Mouse (Mus musculus) liver, adult 2 months (tissue): ENCODE data around the gene Spty2d1. TPM values are rescaled to one million over a fixed set of nuclear protein-coding genes. Genes with fewer than 3 reads are reported as not detected.

Experiments used
- DNase-seq: peaks from one replicate; pipeline ENCODE4 v3.0.0-alpha.2; 2011; ENCODE audit warnings: low read depth, low spot score; ENCODE audit errors: extremely low read depth
- H3K27ac ChIP-seq: fragments of 200-500 bp; replicated peaks from 2 replicates; pipeline ENCODE4 v1.5.1; 2012; ENCODE audit warnings: low read depth, mild to moderate bottlenecking, control low read depth, inconsistent platforms, low read length; ENCODE audit not compliant: insufficient read depth
- H3K27me3 ChIP-seq: fragments of 200-500 bp; 2 replicates; pipeline ENCODE4 v1.6.1; 2012; ENCODE audit warnings: mild to moderate bottlenecking, moderate library complexity, low read length, inconsistent platforms; ENCODE audit not compliant: control insufficient read depth, insufficient read depth
- H3K36me3 ChIP-seq: fragments of 200-500 bp; 2 replicates; pipeline ENCODE4 v1.6.1; 2012; ENCODE audit warnings: low read length, inconsistent platforms; ENCODE audit not compliant: control insufficient read depth, insufficient read depth
- H3K4me1 ChIP-seq: fragments of 200-500 bp; 2 replicates; pipeline ENCODE4 v1.6.1; 2011; ENCODE audit warnings: low read length; ENCODE audit not compliant: control insufficient read depth, insufficient read depth
- H3K4me3 ChIP-seq: fragments of 200-500 bp; 2 replicates; pipeline ENCODE4 v1.5.1; 2011; ENCODE audit warnings: low read depth, mild to moderate bottlenecking, control low read depth, low read length, moderate library complexity; ENCODE audit not compliant: insufficient read depth
- H3K79me2 ChIP-seq: fragments of 200-500 bp; 2 replicates; pipeline ENCODE4 v1.6.1; 2012; ENCODE audit warnings: inconsistent platforms, mild to moderate bottlenecking, low read length, moderate library complexity; ENCODE audit not compliant: control insufficient read depth, insufficient read depth
- H3K9ac ChIP-seq: fragments of 200-500 bp; 2 replicates; pipeline ENCODE4 v1.6.1; 2012; ENCODE audit warnings: low read depth, mild to moderate bottlenecking, control low read depth, inconsistent platforms, low read length
- CTCF ChIP-seq: fragments of 200-500 bp; IDR thresholded peaks from 2 replicates; pipeline ENCODE4 v1.5.1; 2011; ENCODE audit warnings: low read depth, low read length, control low read depth
- POLR2A ChIP-seq: fragments of 200-500 bp; IDR thresholded peaks from 2 replicates; pipeline ENCODE4 v1.6.1; 2011; ENCODE audit warnings: low read length, control low read depth; ENCODE audit not compliant: insufficient read depth; ENCODE audit errors: extremely low read depth
- WGBS: fragments of 180-500 bp; shearing (Covaris S2); methylation state at CpG from one replicate; pipeline ENCODE4 v1.1.7; 2018; 5-methylcytosine and 5-hydroxymethylcytosine counted together
- polyA plus RNA-seq: library from polyadenylated mRNA; depleted of rRNA; stranded (reverse); fragments of >200 nt; gene quantifications from 2 replicates; pipeline ENCODE4 v1.2.3, GENCODE M21; 2012
- total RNA-seq: library from RNA; depleted of rRNA; stranded (reverse); fragments of >200 nt; gene quantifications from 2 replicates; pipeline ENCODE4 v1.2.3, GENCODE M21; 2014

Spty2d1 gene
- total and polyA plus RNA-seq, 2 experiments, result 3.2 to 7.5 TPM

- no peak for DNase-seq
- no peak overlapping the region for H3K27ac ChIP-seq
- no peaks in the 10 kb centered on the region for H3K27me3 ChIP-seq
- no peak overlapping the region for H3K9ac ChIP-seq
- 82% methylated on average over 7 of the region's 7 CpGs for WGBS
- TF ChIP-seq CTCF (no peak), POLR2A (no peak)
- no peak overlapping the region for H3K4me3 ChIP-seq
- no peaks in the 10 kb centered on the region for H3K36me3 ChIP-seq
- peaks cover 6% of the 10 kb centered on the region; the same call in 1 of the 2 replicates for H3K4me1 ChIP-seq
- H3K79me2 ChIP-seq, result no peaks in the 10 kb centered on the region
Observed at GRCm38 (mm10) chr7:47017146-47017545, 8.9 kb upstream of the Spty2d1 start.

- no peaks in the 10 kb centered on the region for H3K36me3 ChIP-seq
- H3K79me2 ChIP-seq, result no peaks in the 10 kb centered on the region
- no peak overlapping the region for H3K27ac ChIP-seq
- H3K27me3 ChIP-seq, result no peaks in the 10 kb centered on the region
- no peak overlapping the region for H3K9ac ChIP-seq
- no peak for DNase-seq
- no peak overlapping the region for H3K4me3 ChIP-seq
- 82% methylated on average over 3 of the region's 3 CpGs for WGBS
- TF ChIP-seq POLR2A (no peak), CTCF (no peak)
- H3K4me1 ChIP-seq, result peaks cover 6% of the 10 kb centered on the region; the same call in 1 of the 2 replicates
Observed at GRCm38 (mm10) chr7:47016602-47017001, 8.4 kb upstream of the Spty2d1 start.

- peak; percentile 51 for DNase-seq
- Histone ChIP-seq H3K79me2 (no peaks in the 10 kb centered on the region), H3K36me3 (no peaks in the 10 kb centered on the region), H3K4me3 (no peak overlapping the region), H3K27me3 (no peaks in the 10 kb centered on the region), H3K4me1 (peaks cover 6% of the 10 kb centered on the region; the same call in 1 of the 2 replicates), H3K27ac (no peak overlapping the region), H3K9ac (peak overlapping the region; percentile 19; the same call in 1 of the 2 replicates)
- TF ChIP-seq CTCF (peak; percentile 68), POLR2A (no peak)
- 7% methylated on average over 6 of the region's 6 CpGs for WGBS
Observed at GRCm38 (mm10) chr7:47015390-47016065, 7.3 kb upstream of the Spty2d1 start.

- 66% methylated on average over 10 of the region's 11 CpGs for WGBS
- TF ChIP-seq CTCF (no peak), POLR2A (no peak)
- Histone ChIP-seq H3K9ac (no peak overlapping the region), H3K79me2 (no peaks in the 10 kb centered on the region), H3K36me3 (no peaks in the 10 kb centered on the region), H3K27me3 (no peaks in the 10 kb centered on the region), H3K4me3 (no peak overlapping the region), H3K4me1 (peaks cover 6% of the 10 kb centered on the region; the same call in 1 of the 2 replicates), H3K27ac (no peak overlapping the region)
- DNase-seq, result peak; percentile 48
Observed at GRCm38 (mm10) chr7:47014564-47015389, 6.6 kb upstream of the Spty2d1 start.

GRCm38 (mm10) chr7:47013131-47013767 is 5.0 kb upstream of the Spty2d1 start:
- 53% methylated on average over 9 of the region's 9 CpGs for WGBS
- Histone ChIP-seq H3K27ac (no peak overlapping the region), H3K27me3 (no peaks in the 10 kb centered on the region), H3K4me1 (peaks cover 9% of the 10 kb centered on the region; the same call in 1 of the 2 replicates), H3K79me2 (no peaks in the 10 kb centered on the region), H3K9ac (no peak overlapping the region), H3K4me3 (no peak overlapping the region), H3K36me3 (no peaks in the 10 kb centered on the region)
- no peak for TF ChIP-seq CTCF
- no peak for TF ChIP-seq POLR2A
- no peak for DNase-seq
